Mouse (Mus musculus): Measurements from ENCODE around the gene Cebpe.

Cebpe gene

DNA sequence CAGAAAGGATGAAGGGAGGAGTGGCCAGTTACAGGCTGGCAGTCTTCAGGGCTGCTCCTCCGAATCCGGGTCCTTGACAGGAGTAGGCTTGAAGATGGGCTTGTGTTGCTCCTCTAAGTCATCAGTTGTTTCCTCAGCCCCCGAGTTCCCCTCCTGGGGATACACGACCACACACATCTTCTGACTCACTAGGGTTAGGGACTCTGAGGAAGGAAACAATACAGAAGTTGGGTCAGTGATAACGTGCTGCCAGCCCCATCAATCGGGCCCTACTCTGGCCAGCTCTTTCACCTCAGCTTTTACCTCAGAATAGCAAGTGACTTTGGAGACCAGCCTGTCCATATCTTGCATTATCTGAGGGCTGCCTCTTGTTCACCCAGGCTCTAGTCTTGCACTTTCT is 12.1 kb upstream of the Cebpe start:
- DNase-seq (ENCODE audit: extremely low read depth, insufficient read length, low spot score): no peak

DNA sequence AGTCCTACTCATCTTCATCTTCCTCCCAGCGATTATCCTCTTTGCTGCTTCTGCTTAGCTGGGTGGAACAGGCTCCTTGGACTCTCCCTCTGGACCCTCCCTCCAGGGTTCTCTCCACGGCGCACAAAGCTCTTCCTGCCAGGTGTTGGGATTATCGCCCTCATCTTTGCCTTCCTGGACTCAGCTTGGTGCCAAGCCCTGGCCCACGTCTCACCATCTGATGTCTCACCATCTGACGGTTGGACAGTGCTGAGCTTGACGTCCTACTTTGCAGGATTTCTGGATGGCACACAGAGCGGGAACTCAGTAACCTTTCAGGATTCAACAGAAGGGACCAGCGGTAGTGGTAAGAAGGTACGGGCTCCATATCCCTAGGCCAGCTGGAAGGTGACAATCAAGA is 9.7 kb upstream of the Cebpe start:
- no peak for DNase-seq (ENCODE audit: extremely low read depth, insufficient read length, low spot score)

DNA sequence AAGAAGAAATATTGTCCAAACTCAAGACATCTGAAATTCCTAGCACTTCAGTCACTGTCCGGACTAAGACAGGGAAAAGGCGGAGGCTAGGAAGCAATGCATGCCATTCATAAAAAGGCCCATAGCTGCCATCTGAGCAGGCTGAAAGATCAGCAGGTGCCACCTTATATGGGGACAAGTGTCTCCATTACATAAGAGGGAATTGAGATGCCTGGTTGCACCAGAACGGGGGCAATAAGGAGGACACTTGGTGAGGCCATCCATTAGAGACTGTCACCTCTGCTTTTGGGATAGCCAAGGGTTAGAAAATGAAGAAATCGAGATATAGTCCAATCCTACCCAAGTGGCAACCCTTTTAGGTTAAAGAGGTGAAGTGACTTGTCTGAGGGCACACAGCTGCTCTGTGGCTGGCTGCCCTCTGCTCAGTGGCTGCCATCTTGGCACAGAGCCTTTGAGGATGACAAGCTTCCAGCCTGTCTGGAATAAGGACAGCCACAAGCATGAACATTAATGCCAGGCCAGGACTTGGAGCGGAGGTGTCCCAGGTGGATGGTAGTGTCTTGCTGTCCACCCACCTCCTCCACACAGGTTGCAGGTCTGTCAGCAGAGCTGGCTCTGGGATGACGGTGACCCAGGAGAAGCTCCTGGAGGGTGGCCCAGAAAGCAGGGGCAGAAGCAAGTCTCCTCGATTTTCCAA is 8.8 kb upstream of the Cebpe start:
- DNase-seq (ENCODE audit: extremely low read depth, insufficient read length, low spot score): no peak

DNA sequence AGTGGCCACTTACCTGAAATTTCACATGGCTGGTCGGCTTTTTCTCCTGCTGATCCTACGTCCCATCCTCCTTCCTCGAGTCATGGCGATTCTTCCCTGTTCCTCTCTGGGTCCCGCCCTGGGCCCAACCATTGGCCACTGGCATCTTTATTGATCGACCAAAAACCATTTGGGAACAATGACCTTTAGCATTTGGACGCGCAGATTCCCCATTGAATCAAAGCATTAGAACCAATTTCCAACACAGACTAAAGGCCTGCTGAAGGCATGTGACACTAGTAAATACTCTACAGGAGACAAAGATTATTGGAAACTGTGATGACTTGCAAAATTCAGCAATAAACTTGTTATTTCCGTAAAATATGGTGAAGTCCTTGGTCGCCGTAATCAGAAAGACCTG is 8.1 kb upstream of the Cebpe start:
- no peak for DNase-seq (ENCODE audit: extremely low read depth, insufficient read length, low spot score)

DNA sequence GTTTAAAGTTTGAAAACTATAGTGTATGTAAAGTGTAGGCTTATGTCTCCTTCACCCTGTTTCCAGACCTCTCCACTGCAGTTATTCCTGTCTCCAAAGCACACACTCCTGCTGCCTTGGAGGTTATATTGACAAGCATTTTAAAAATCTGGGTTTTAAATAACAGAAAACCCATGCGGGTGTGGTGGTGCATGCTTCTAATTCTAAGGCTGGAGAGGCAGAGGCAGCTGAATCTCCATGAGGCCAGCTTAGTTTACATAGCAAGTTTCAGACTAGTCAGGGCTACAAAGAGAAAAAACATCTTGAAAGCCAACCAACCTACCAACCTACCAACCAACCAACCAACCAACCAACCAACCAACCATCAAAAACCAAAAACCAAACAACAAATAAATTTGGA is 3.4 kb upstream of the Cebpe start:
- DNase-seq (ENCODE audit: extremely low read depth, insufficient read length, low spot score): no peak

DNA sequence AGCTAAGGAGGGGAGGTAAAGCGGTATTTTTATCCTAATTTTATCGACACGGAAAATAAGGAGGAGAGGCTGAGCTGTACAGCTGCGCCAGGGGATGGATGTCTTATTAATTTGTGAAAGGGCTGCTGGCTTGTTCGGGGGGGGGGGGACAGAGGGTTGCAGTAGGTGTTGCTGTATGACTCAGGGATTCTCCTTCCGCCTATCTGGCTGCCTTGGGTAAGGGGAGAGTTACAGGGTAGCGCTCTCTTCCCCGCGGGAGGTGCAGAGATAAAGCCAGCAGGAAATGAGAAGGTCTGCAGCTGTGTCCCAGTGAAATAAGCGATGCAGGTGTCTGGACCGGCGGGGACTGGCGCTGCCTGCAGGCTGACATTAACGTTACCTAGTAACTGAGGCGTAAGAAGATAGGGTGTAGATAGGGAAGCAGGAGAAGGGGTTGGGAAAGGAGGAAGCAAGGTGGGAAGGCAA is 2.7 kb upstream of the Cebpe start:
- DNase-seq (ENCODE audit: extremely low read depth, insufficient read length, low spot score): no peak

DNA sequence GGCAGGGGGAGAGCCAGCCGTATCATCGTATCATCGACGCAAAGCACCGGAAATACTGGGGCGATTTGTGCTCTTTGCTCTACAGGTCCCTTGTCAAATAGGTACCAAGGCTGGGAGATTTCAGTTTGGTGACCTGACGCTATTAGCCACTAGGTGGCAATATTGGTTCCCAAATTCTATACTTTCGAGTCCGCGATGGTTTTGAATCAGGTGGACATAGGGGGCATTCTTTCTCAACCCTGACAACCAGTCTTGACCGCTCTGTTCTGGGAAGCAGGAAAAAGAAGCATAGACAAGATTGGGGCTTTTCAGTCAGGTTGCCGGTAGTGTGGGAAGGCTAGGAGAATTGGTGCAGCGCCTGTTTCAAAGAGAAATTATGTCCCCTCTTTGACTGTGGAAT is 2.1 kb upstream of the Cebpe start:
- DNase-seq (ENCODE audit: extremely low read depth, insufficient read length, low spot score): peak; percentile 56

DNA sequence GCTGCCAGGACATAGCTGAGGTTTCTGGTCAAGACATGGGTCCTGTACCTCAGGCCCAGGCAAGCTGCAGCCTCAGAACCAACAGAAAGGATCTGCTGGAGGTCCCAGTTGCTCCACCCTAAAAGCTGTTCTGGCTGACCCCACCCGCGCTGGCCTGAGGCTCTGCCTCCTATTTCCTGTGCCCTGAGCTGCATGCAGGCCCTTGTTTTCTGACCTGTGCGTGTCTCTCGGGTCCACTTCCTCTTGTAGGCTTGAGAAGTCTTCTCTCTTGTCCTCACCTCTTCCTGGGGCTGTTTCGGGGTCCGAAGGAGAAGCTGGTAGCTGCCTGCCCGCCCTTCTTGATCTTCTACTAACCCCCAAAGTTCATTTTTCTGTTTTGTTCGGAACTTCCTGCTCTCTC is 887 bp upstream of the Cebpe start:
- DNase-seq (ENCODE audit: extremely low read depth, insufficient read length, low spot score): peak; percentile 57

DNA sequence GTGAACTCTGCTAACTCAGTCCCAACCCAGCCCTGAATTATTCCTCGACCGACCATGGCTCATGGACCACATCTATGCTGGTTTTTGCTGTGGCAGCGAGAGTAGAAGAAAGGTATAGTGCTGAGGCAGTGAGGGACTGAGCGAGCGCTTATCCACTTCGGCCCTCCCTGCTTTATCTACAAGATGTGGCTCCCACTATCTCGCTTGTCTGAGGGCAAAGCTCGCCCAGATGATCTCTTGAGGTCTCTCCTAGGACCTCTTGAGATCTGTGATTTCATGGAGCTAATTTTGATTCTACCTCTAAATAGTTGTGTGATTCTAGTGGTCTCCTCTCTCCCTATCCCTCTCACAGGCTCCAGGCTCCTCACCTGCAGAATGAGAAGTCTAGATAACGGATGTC is 2.9 kb downstream of the Cebpe start:
- no peak for DNase-seq (ENCODE audit: extremely low read depth, insufficient read length, low spot score)

DNA sequence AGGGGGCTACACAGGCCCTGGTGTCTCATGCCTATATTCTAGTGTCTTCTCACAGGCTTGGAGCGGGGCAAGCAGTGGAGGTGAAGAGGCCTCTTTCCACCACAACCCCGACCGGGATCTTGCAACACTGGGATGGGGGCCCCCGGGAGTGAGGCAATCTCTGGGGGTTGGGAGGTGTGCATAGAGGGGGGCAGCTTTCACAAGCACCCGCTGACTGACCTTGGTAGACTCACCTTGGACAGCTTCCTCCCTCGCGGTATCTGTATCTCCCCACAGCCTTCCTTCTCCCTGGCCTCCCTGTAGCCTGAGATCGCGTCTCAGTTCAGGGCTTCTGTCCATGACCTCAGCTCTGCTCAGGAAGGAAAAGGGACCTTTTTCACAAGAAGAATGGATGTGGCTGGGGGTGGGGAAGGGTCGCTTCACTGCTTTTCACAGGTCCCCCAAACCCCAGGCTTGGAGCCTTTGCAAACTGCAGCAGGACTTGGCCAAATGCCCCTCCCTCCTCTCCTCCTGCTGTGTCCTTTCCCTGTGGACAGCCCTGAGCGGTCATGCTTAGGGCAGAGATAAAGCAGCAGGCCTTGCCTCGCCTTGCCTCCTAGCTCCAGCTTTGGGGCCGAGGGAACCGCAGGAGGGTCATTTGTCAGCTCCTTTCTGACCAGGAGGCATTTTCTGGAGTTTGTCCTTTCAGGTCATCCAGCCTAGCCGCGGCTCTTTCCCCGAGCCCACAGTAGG is 5.2 kb downstream of the Cebpe start:
- DNase-seq (ENCODE audit: extremely low read depth, insufficient read length, low spot score): no peak

DNA sequence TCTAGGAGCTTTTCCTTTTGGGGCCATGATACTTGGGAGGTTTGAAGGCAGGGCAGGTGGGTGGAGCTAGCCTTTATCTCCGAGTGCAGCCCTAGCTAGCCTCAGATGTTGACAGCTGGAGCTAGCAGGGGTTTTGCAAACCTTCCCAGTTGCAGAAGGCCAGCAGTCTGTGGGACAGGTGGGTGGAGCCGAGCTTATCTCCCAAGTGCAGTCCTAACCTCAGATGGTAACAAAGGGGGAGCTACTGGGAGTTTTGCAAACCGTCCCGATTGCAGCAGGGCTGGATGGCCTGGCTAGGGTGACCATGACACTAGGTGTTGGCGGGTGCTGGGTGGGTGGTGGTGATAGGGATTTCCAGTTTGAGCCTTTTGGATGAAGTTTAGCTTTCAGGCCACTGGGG is 6.1 kb downstream of the Cebpe start:
- no peak for DNase-seq (ENCODE audit: extremely low read depth, insufficient read length, low spot score)

DNA sequence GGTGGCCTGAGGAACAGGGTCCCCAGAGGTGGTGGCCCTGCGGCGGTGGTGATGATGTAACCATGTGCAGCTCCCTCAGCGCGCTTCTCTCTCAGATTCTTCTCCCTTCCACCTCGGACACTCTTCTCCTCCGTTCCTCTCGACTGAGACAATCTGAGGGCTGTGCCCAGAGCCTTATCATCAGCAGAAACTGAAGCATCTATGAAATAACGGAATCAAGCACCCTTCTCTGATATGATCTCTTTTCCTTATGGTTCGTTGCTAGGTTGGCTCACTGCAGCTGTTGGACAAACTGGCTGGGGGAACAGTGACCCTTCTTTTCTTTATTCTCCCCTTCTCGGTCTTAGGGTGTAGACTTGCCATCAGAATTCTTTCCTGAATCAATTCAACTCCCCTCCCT is 8.8 kb downstream of the Cebpe start:
- DNase-seq (ENCODE audit: extremely low read depth, insufficient read length, low spot score): no peak

DNA sequence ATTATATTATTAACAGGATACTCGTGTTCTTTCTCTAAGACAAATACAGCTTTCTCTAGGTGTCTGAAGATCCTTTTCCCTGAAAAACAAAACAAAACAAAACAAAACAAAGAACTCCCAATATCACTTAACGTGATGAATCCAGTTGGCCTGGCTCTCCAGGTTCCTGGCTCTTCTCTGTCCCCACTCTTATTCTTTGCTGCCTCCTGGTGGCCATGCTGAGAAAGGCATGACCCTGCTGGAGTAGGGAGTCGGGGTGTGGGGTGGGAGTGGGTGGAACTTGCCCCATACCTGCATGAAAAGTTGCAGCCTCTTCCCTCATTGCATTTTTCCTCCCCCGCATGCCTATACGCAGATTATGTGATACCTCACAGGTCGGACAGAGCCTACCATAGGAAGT is 10.7 kb downstream of the Cebpe start:
- peak; percentile 40 for DNase-seq (ENCODE audit: extremely low read depth, insufficient read length, low spot score)

DNA sequence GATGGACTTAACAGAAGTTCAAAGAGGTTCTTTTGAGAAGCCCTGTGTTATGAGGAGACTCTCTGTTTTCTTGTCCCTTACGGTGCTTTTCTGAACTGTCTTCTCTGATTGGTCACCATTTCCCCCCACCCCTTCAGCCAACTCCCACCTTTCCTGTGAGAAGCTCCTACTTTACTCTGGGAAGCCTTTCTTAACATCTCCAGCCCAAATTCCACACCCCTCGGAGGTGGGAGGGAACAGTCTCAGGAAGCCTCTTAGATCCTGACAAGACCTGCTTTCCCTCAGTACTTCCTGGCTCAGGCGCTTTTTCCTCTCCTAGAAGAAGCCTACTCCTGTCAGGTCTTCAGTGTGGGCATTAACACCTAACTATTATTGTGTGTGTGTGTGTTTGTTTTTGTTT is 12.4 kb downstream of the Cebpe start:
- DNase-seq (ENCODE audit: extremely low read depth, insufficient read length, low spot score): no peak

DNA sequence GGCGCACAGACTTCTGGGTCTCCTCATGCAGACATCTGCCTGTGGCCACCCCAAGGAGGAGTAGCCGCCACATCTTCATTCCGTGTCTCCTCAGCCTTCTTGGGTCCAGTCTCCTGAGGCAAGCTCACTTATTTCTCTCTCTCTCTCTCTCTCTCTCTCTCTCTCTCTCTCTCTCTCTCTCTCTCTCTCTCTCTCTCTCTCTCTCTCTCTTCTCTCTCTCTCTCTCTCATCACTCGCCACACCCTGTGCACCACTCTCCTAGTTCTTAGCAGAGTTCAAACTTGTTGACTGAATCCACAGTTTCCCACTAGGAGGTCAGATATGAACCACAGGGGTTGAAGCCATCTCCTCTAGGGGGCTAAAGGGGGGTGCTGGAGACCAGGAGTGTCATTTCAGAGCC is 13.2 kb downstream of the Cebpe start, which contains the start of gene Gm29776:
Gm29776 (minus strand) TSS at position 101 of the 400 bp plus-strand sequence.
- no peak for DNase-seq (ENCODE audit: extremely low read depth, insufficient read length, low spot score)

DNA sequence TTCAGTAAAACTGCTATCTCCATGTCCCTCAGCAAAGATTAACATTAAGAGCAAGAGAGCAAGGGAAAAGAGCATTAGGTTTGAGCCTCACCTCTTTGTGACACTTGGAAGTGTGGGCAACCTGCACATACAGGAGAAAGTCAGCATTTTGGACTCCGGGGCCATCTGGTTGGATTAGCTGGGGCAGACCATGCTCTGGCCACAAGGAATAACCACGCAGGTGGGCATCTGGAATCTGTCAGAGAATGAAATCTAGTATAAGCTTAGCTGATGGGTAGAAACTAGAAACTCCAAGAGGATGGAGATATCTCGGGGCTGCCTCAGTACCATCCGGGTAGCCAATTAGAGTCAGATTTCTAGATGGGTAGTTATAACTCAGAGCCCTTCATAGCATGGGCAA is 15.2 kb downstream of the Cebpe start:
- no peak for DNase-seq (ENCODE audit: extremely low read depth, insufficient read length, low spot score)

DNA sequence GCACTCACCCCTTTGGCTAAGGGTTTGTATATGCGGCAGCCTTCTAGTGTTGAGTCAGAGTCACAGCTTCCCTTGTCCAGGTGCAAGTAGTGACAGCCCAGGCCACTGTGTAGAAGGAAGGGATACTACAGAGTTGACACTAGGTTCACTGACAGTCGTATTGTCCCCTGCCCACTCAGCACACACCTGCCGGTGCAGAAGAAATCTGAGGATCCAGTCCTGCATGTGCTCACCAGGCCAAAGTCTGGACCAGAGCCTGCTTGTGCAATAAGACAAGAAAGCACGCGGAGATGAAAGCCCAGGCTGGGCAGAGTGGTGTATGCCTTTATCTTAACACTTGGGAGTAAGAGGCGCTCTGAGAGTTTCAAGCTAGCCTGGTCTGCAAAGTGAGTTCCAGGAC is 16.9 kb downstream of the Cebpe start:
- DNase-seq (ENCODE audit: extremely low read depth, insufficient read length, low spot score): no peak

DNA sequence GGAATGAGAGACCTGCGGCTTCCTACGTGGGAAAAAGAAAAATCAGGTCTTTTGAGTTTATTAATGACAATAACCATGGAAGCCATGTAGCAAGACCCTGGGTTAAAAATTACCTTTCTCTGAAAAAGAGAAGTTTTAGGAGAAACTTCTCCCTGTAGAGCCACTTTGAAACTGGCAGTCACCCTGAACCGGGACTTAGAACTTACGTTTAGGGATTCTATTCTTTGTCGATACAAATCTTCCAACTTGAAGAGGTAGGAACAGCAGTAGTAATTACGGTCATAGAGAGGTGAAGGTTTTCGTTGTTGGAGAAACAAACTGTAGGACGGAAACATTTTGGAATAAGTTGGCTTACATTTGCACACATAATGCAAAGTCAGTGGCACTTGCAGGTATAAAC is 24.7 kb downstream of the Cebpe start:
- DNase-seq (ENCODE audit: extremely low read depth, insufficient read length, low spot score): no peak

DNA sequence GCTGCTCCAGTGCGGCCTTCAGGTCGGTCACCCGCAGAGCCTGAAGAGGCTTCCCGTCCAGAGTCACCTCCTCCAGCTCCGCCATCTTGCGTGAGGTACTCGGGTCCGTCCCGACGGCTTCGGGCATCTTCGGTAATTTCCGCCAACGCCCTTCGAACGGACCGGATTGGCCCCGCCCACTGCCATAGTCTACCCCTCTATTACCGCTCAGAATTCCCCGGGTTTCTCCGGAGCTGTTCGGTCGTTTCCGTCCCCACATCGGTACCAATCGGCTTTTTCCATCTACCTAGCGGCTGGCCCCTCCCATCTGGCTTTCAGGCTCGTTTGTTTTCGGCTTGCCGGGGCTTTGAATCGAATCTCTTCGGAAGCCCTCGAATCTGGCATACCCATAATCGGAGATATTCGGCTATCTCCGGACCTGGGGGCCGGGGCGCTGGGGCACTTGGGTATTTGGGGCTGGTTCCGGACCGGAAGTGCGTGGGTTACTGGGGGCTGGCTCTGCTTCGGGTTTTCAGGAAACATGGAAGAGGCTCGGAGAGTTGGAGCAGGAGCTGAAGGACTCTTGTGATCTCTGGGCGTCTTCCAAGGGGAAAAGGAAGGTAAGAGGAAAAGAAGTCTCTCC is 25.3 kb downstream of the Cebpe start, which contains the start of gene Acin1:
Acin1 (minus strand) TSS at position 410 of the 622 bp plus-strand sequence.
- DNase-seq (ENCODE audit: extremely low read depth, insufficient read length, low spot score): peak; percentile 96

DNA sequence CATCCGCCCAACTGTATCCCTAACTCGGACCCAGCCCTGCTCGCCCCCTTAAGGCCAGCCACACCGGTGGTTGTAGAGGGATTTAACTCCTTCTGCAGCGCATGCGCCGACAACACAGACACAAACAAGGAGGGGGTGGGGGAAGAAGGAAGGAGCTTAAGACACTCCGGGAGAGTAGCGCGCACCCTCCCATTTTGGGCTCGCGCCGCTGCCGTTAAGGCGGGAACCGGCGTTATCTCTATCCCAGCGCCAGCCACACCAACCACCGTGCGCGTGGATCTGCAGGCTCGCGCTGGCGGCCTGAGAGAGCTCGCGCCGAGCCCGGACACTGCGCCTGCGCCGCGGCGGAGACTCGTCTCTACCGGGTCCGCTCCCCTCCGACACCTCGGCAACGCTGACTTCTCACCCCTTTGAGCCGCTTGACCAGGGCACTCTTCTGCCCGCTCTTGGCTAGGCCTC is 25.9 kb downstream of the Cebpe start, which contains the start of gene 1700123O20Rik:
1700123O20Rik (plus strand) TSS at position 154 of the 459 bp plus-strand sequence.
- peak; percentile 91 for DNase-seq (ENCODE audit: extremely low read depth, insufficient read length, low spot score)

DNA sequence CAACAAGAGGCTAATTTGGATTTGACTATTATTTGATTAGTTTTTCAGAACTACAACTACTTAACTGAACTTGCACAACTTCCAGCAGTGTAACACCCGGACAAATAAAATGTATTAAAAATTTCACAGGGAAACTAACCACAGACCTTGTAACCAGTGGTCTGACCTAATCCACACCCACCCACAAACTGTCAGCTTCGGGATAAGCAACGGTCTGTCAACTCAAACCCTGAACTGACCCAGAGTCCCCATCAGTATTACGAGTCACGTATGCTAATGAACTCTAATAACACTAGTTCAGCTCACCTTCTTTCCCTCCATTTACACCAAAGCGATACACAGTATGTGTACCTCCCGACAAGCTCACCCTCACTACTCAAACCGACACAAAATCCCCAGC is 26.5 kb downstream of the Cebpe start:
- no peak for DNase-seq (ENCODE audit: extremely low read depth, insufficient read length, low spot score)

DNA sequence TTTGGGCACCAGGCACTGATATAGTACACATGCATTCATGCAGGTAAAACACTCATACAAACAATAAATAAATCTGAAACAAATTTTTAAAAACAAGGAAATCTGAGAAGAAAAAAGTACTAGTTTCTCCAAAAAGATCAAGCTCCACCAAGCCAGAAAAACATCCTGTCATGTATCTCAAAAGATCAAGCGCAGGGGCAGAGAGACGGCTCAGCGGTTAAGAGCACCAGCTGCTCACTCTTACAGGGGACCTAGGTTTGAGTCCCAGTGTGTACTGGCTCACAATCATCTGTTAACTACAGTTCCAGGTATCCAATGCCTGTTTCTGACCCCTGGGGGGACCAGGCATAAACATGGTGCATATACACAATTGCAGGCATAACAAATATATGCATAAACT is 29.6 kb downstream of the Cebpe start:
- DNase-seq (ENCODE audit: extremely low read depth, insufficient read length, low spot score): no peak
